Mouse (Mus musculus) testis, adult 2 months (tissue): ENCODE data around the gene Wbp2nl.
"Not testable (repeated sequence)": the region's sequence is repeated elsewhere in the genome, so short reads cannot be mapped to it uniquely, and the experiment has no call there.

Source experiments
- CTCF ChIP-seq: fragments of 200-500 bp; IDR thresholded peaks from 2 replicates; pipeline ENCODE4 v1.5.1; 2012; ENCODE audit warnings: low read depth, mild to moderate bottlenecking, inconsistent platforms, low read length, moderate library complexity; ENCODE audit not compliant: control insufficient read depth, insufficient read depth, insufficient replicate concordance
- POLR2A ChIP-seq: fragments of 200-500 bp; IDR thresholded peaks from 2 replicates; pipeline ENCODE4 v1.6.1; 2012; ENCODE audit warnings: low read depth, mild to moderate bottlenecking, inconsistent platforms, low read length, moderate library complexity; ENCODE audit not compliant: control insufficient read depth

- TF ChIP-seq POLR2A, CTCF: not testable (repeated sequence)
Measured at GRCm38 (mm10) chr15:82363801-82364200, 65.0 kb downstream of the Wbp2nl start.
